Mouse (Mus musculus): ENCODE measurements at regions not wholly inside any gene's neighbourhood (a gene's known extent, or its start where the extent isn't known, plus 50 kb on each side); places are given as distances from the start of the nearest gene placed in this dataset.

DNA sequence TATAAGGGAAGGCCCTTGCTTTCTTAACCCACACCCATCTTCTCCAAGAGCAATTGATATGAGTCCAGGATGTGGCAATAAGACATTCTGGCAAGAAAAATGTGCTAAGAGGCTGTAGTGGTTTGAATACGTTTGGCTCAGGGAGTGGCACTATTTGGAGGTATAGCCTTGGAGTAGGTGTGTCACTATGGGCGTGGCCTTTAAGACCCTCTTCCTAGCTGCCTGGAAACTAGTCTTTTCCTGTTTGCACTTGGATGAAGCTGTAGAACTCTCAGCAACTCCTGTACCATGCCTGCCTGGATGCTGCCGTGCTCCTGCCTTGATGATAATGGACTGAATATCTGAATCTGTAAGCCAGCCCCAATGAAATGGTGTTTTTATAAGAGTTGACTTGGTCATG is 221.5 kb downstream of the Gxylt1 start:
- TF ChIP-seq CTCF (IDR thresholded peaks at IDR 0.05; ENCODE audit: extremely low read depth, insufficient read depth, low read length) (no peak), POLR2A (IDR thresholded peaks at IDR 0.05; ENCODE audit: extremely low read depth, insufficient read depth, low read length) (no peak)
